Mouse (Mus musculus) embryonic fibroblast, embryonic 13.5 days (primary cell): ENCODE results near the gene Tnfaip8l3. TPM values are rescaled to one million over a fixed set of nuclear protein-coding genes. Genes with fewer than 3 reads are reported as not detected.

Source experiments
- H3K27ac ChIP-seq: 2 replicates; pipeline ENCODE4 v1.5.1; 2012; ENCODE audit warnings: low read length, control low read depth, inconsistent platforms; ENCODE audit not compliant: insufficient read depth
- H3K4me1 ChIP-seq: 2 replicates; pipeline ENCODE4 v1.6.1; 2011; ENCODE audit warnings: low read length; ENCODE audit not compliant: control insufficient read depth, insufficient read depth
- H3K4me3 ChIP-seq: 2 replicates; pipeline ENCODE4 v1.5.1; 2011; ENCODE audit warnings: mild to moderate bottlenecking, control low read depth, low read length; ENCODE audit not compliant: insufficient read depth
- CTCF ChIP-seq: IDR thresholded peaks from 2 replicates; pipeline ENCODE4 v1.5.1; 2011; ENCODE audit warnings: mild to moderate bottlenecking, control low read depth, low read length, moderate library complexity, borderline replicate concordance; ENCODE audit not compliant: insufficient read depth
- POLR2A ChIP-seq: IDR thresholded peaks from 2 replicates; pipeline ENCODE4 v1.6.1; 2011; ENCODE audit warnings: low read depth, mild to moderate bottlenecking, control low read depth, low read length, moderate library complexity
- polyA plus RNA-seq: library from polyadenylated mRNA; stranded (reverse); fragments of >200 nt; gene quantifications from 2 replicates; pipeline ENCODE4 v1.2.4, GENCODE M21; 2011; ENCODE audit warnings: low read depth; ENCODE audit not compliant: missing spikeins, insufficient read length

The Tnfaip8l3 gene
- 0.25 and 1.1 TPM in 2 replicates for polyA plus RNA-seq

DNA sequence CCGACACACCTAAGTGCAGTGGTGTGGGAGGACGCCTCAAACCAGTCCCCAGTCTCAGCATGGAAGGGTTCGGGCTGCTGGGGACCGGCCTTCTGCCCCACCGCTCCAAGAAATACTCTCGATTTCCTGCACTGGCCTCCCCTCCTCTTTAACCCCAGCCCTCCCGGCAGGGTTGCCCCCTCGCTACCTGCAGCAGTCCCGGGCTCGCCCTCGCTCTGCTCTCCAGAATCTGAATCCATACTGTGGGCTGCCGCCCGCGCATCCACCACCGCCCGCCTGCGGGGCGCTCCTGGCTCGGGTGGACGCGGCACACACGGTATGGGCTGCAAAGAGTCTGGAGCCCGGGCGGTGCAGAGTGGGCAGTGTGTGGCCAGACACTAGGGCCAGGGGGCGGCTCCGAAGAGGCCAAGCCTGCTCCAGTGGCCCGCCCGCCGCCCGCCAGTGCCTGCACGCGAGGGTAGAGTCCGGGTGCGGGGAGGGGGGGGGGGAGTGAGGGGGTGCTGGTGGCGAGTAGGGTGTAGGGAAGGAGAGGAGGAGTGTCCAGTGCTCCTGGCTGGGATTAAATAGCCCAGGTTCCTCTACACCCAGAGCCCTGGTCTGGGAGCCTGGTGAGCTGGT is at the start of gene Tnfaip8l3:
Gene Tnfaip8l3 (minus strand): TSS at position 357 of the 618 bp plus-strand sequence.
- Histone ChIP-seq H3K4me3 (peak within 1 kb of the TSS; percentile 36), H3K27ac (no peak within 1 kb of the TSS)

DNA sequence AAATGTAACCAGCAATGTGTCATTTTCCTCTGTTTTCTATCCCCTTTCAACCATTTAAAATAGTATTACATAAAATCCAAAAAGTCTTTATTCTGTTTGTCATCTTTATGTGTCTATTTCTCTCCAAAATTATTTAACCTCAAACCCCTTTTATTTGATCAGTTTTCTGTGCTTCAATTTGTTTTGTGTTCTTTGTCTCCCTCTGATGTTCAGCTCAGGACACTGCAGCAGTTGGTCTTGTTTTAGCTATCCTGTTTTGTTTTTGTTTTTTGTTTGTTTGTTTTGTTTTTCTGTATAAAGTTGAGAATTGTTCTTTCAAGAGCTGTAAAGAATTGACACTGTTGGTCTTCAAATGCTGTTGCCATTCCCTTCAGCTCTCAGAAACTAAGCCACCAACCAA is 44.5 kb upstream of the Tnfaip8l3 start:
- Histone ChIP-seq H3K4me3 (no peak overlapping the region), H3K4me1 (no peaks in the 10 kb centered on the region), H3K27ac (no peak overlapping the region)
- TF ChIP-seq CTCF (no peak), POLR2A (no peak)

More for the DNA sequence above, at the start of gene Tnfaip8l3:
- no peaks in the 10 kb centered on the region; the same call in 1 of the 2 replicates for H3K4me1 ChIP-seq
- TF ChIP-seq POLR2A = no peak
- TF ChIP-seq CTCF = no peak

DNA sequence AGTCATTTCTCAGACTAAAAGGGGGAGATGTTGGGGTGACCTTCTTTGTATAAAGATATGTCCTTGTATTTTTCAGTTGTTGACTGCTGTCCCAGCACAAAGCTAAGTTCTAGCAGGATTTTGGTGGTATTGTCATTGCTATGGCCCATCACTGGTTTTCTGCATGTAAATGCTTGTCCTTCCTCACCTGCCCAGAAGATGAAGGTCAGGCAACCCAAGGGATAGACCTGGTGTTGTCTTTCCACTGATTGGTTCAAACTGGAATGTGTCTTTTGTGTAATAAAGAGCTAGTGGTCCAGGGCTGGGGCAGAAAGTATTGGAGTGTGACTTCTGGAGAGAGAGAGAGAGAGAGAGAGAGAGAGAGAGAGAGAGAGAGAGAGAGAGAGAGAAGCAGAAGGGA is 30.4 kb upstream of the Tnfaip8l3 start:
- no peaks in the 10 kb centered on the region for H3K4me1 ChIP-seq
- no peak overlapping the region for H3K4me3 ChIP-seq
- H3K27ac ChIP-seq = no peak overlapping the region
- TF ChIP-seq POLR2A (no peak), CTCF (no peak)

DNA sequence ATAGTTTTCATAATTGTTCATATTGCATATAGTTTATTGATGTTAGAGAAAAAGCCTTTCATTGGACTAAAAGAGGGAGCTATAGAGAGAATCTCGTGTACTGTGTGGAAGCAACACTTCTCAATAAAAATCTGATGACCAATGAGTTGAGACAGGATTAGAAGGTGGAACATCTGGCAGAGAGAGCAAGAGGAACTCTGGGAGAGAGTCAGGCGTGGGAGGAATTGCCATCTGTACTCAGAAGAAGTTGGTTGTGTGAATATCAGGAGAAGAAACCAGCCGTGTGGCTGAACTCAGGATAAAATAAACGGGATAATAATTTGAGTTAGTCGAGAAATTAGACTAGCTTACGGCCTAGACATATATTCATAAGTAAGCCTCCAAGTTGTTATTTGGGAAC is 28.9 kb upstream of the Tnfaip8l3 start:
- no peak overlapping the region for H3K27ac ChIP-seq
- no peak overlapping the region for H3K4me3 ChIP-seq
- H3K4me1 ChIP-seq = no peaks in the 10 kb centered on the region
- TF ChIP-seq POLR2A (no peak), CTCF (no peak)

DNA sequence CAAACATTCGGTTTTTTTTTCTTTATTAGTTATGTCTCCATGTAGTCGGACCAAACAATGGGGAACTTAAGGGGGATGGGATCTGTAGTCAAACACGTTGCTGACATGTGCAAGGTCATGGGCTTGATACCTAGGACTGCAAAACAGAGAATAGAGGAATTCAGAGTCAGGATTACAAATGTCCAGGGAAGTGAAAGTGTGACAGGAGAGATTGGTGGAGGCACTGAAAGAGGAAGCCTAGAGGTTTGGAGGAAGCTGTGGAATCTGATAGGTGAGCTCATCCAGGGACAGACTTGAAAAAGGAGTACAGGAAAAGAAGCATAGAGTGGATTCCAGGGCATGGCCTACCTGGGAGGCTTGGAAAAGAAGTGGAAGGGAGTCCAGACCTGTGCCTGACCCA is 16.1 kb upstream of the Tnfaip8l3 start:
- no peak overlapping the region for H3K27ac ChIP-seq
- TF ChIP-seq POLR2A = no peak
- no peak for TF ChIP-seq CTCF
- H3K4me1 ChIP-seq = no peaks in the 10 kb centered on the region
- H3K4me3 ChIP-seq = no peak overlapping the region

DNA sequence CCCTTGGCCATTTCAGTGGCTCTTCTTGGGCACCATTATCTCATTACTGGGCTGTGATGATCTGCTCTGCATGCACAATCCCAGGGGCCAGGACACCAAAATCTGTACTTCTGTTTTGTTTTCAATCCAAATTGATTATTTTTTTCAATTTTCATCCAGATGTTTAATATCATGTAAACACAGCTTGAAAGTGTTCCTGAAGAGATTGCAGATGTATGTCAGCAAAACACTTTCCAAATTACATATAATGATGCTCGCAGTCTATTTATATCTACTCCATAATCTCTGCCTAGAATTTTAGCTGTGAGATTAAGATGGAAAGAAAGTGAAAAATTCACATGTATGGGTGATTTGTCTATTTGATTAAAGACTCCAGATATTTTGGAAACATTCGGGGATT is 9.6 kb upstream of the Tnfaip8l3 start:
- TF ChIP-seq POLR2A = no peak
- no peak overlapping the region for H3K27ac ChIP-seq
- H3K4me1 ChIP-seq = no peaks in the 10 kb centered on the region
- H3K4me3 ChIP-seq = no peak overlapping the region

DNA sequence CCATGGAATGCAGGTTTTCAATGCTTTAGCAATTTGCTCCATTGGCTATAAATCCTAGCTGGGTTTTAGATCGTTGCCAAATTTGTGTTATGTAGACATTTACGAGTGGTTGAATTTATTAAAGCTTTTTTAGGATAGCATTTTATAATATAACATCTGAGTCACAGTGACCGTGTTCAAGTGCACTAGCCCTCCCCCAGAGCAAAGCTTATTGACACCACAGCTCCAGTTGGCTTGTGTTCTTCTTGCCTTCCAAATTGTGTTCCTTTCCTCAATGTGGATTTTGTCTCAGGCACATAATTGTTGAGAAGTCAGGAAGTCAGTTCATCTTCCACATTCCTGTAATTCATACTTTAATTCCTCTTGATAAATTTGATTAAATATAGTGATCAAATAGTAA is 6.7 kb upstream of the Tnfaip8l3 start:
- no peak overlapping the region for H3K4me3 ChIP-seq
- no peak overlapping the region for H3K27ac ChIP-seq
- TF ChIP-seq POLR2A = no peak
- no peak for TF ChIP-seq CTCF
- no peaks in the 10 kb centered on the region; the same call in 1 of the 2 replicates for H3K4me1 ChIP-seq

DNA sequence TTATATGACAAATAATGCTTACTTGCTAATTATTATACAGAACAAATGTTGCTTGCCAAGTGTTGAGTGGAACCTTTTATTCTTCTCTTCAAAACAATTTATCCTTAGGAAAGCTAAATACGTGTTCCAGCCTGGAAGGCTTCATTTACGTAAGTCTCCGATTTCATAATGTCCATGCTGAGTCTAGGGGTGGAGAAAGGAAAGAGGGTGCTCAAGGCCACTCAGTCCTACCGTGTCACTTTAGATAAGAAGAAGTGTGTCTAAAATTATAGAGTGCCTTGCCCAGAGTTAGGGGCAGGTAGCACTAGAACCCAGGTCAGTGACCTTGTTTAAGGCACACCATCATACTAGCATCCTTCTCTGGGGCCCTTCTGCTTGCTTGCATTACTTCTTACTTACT is 5.5 kb upstream of the Tnfaip8l3 start:
- no peak for TF ChIP-seq POLR2A
- no peak for TF ChIP-seq CTCF
- no peaks in the 10 kb centered on the region; the same call in 1 of the 2 replicates for H3K4me1 ChIP-seq

DNA sequence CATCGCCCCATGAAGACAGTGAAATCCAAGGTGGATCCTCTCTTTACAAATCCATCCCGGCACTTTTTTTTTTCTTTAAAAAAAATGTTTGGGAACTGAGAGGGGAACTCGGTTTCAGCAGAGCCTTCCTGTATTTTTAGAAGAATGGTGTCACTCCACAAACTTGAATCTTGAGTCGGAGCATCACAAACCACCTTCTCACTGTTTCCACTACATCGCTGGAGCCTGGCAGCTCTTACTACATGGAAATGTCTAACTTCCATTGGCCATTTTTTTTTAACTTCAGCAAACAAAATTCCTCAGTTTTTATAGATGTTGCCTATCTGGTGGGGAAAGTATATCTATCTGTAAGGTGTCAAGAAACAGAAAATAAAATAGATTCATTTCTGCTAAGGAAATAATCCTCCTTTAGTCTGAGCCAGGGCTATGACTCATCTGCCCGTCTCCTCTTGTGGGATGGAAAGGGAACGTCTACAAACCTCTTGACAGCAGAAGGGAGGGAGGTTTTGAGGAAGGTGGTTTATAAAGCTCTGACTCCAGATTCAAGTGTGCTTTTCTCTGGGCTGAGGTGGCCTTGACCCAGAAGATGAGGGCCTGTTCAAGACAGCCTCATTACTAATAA is 3.4 kb upstream of the Tnfaip8l3 start:
- no peak overlapping the region for H3K27ac ChIP-seq
- H3K4me1 ChIP-seq = no peaks in the 10 kb centered on the region; the same call in 1 of the 2 replicates
- TF ChIP-seq POLR2A = no peak
- TF ChIP-seq CTCF = no peak
- H3K4me3 ChIP-seq = no peak overlapping the region

More for the DNA sequence above, 5.5 kb upstream of the Tnfaip8l3 start:
- H3K4me3 ChIP-seq = no peak overlapping the region
- H3K27ac ChIP-seq = no peak overlapping the region

DNA sequence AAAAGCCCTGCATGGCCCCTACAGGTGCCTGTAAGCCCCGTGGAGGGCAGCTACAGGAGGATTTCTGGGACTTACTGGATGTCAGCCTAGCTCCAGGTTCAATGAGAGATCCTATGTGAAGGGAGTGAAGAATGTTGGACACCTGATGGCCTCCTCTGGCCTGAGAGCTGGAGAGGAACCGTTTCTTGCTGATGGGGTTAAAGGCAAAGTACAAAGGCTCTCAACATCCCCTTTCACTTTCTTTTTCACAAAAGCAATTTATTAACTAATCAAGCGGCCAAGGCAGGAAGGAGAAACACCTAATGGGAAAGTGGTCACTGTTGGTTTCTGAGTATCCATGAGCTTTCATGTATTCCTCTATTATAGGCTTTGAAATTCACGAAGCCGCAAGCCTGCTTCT is 1.0 kb upstream of the Tnfaip8l3 start:
- TF ChIP-seq POLR2A (no peak), CTCF (no peak)
- Histone ChIP-seq H3K4me3 (no peak overlapping the region), H3K4me1 (no peaks in the 10 kb centered on the region; the same call in 1 of the 2 replicates), H3K27ac (no peak overlapping the region)
